Mouse (Mus musculus) kidney, embryonic 14.5 days (tissue): Measurements from ENCODE around the gene Diaph2. TPM values are rescaled to one million over a fixed set of nuclear protein-coding genes. Genes with fewer than 3 reads are reported as not detected.

Experiments used
- ATAC-seq: fragments of 200-750 bp; cut with Nextera tagmentation; 2 replicates; pipeline ENCODE4 v1.8.0; 2017; ENCODE audit warnings: moderate number of reproducible peaks, mild to moderate bottlenecking, moderate TSS enrichment, moderate library complexity; ENCODE audit not compliant: low FRiP score, low TSS enrichment
- H3K27ac ChIP-seq: fragments of 300-500 bp; sonication (generic); 2 replicates; pipeline ENCODE4 v1.5.1; 2014; ENCODE audit warnings: low read depth, mild to moderate bottlenecking, low read length, moderate library complexity, mixed read lengths
- H3K27me3 ChIP-seq: fragments of 300-500 bp; sonication (generic); 2 replicates; pipeline ENCODE4 v1.6.1; 2014; ENCODE audit warnings: mild to moderate bottlenecking, low read length; ENCODE audit not compliant: control insufficient read depth, insufficient read depth
- H3K36me3 ChIP-seq: fragments of 300-500 bp; sonication (generic); 2 replicates; pipeline ENCODE4 v1.6.1; 2014; ENCODE audit warnings: low read length, mixed read lengths; ENCODE audit not compliant: control insufficient read depth, insufficient read depth
- H3K4me1 ChIP-seq: fragments of 300-500 bp; sonication (generic); 2 replicates; pipeline ENCODE4 v1.6.1; 2014; ENCODE audit warnings: low read length, mixed read lengths; ENCODE audit not compliant: control insufficient read depth, insufficient read depth
- H3K4me2 ChIP-seq: fragments of 300-500 bp; sonication (generic); replicated peaks from 2 replicates; pipeline ENCODE4 v1.6.1; 2014; ENCODE audit warnings: low read depth, mild to moderate bottlenecking, low read length
- H3K4me3 ChIP-seq: fragments of 300-500 bp; sonication (generic); 2 replicates; pipeline ENCODE4 v1.5.1; 2014; ENCODE audit warnings: mild to moderate bottlenecking, low read length
- H3K9ac ChIP-seq: fragments of 300-500 bp; sonication (generic); 2 replicates; pipeline ENCODE4 v1.6.1; 2014; ENCODE audit warnings: low read depth, mild to moderate bottlenecking, low read length, moderate library complexity
- H3K9me3 ChIP-seq: fragments of 300-500 bp; sonication (generic); 2 replicates; pipeline ENCODE4 v1.6.1; 2016; ENCODE audit warnings: low read length; ENCODE audit not compliant: control insufficient read depth
- WGBS: fragments of 180-500 bp; shearing (Covaris S2); extraction: QIAGEN DNeasy Blood & Tissue Kit; methylation state at CpG from one replicate; pipeline ENCODE4 v1.1.7; 2014; 5-methylcytosine and 5-hydroxymethylcytosine counted together
- polyA plus RNA-seq: library from polyadenylated mRNA; unstranded; fragments of >200 nt; fragmentation: Nextera tagmentation; extraction: Ambion mirVana; gene quantifications from 2 replicates; pipeline ENCODE4 v1.2.1, GENCODE M21; 2014

The Diaph2 gene
- 4.8 and 7.2 TPM in 2 replicates for polyA plus RNA-seq

- peak; percentile 94 for ATAC-seq
- Histone ChIP-seq H3K27me3 (no peaks in the 10 kb centered on the region), H3K4me1 (no peaks in the 10 kb centered on the region), H3K4me2 (peak within 1 kb of the TSS; percentile 45), H3K9me3 (no peaks in the 10 kb centered on the region), H3K36me3 (no peaks in the 10 kb centered on the region), H3K27ac (no peak within 1 kb of the TSS), H3K4me3 (peak within 1 kb of the TSS; percentile 52), H3K9ac (peak within 1 kb of the TSS; percentile 61)
- WGBS: 19% methylated on average over 49 of the region's 49 CpGs
Observed at GRCm38 (mm10) chrX:129749571-129750061, at the start of gene Diaph2. Gene Diaph2, plus strand, starts transcription at chrX:129749742.

- no peaks in the 10 kb centered on the region for H3K27me3 ChIP-seq
- no peak for ATAC-seq
- H3K9ac ChIP-seq: no peak overlapping the region
- H3K4me2 ChIP-seq: no peak overlapping the region
- H3K36me3 ChIP-seq: no peaks in the 10 kb centered on the region
- H3K4me1 ChIP-seq: no peaks in the 10 kb centered on the region
- H3K9me3 ChIP-seq: no peaks in the 10 kb centered on the region
- H3K4me3 ChIP-seq: no peak overlapping the region
- no peak overlapping the region for H3K27ac ChIP-seq
- 54% methylated on average over 6 of the region's 6 CpGs for WGBS
Observed at GRCm38 (mm10) chrX:129701634-129702312, 47.8 kb upstream of the Diaph2 start.

DNA sequence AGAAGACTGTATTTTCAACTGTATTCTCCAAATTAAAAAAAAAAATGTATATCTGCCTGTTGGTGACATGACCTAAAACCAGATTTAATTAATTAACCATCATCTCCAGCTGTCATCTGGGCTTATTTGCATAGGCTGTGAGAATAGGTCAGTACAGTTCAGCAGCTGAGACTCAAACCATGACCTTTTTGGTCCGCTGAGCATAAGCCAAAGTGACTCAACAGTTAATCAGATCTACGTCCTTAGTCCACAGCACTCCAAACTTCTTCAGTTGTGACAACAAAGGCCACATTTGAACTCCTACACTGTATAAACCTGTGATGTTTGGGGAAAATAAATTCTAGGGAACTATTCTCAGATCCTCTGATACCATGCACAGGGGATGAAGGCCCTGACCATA lies 39.9 kb upstream of the Diaph2 start:
- Histone ChIP-seq H3K9me3 (no peaks in the 10 kb centered on the region), H3K9ac (no peak overlapping the region), H3K4me3 (no peak overlapping the region), H3K36me3 (no peaks in the 10 kb centered on the region), H3K4me2 (no peak overlapping the region), H3K27ac (no peak overlapping the region), H3K27me3 (no peaks in the 10 kb centered on the region), H3K4me1 (no peaks in the 10 kb centered on the region)
- 76% methylated on average over 2 of the region's 2 CpGs for WGBS
- no peak for ATAC-seq

DNA sequence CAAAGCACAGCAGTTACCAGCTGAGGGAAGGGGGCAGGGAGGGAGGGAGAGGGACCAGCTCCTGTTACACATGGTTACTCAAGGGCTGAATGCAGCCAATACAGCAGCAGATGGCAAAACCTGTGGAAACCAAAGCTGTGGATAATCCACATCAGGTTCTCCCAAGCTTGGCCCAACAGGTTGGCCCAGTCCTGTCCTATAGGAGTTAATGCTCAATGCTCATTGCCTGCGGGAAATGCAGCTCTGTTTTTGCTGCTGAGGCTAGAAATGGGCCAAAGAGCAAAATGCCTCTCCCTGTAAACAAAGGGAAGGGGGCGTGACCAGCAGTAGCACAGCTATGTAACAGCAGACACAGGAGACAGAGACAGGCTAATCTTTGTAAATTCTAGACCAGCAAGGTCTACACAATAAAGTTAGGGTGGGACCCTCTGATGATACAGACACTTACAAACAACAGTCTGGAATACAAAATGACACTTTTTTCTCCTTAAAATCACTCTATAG lies 20.8 kb upstream of the Diaph2 start:
- no peak overlapping the region for H3K27ac ChIP-seq
- H3K36me3 ChIP-seq: no peaks in the 10 kb centered on the region
- H3K4me1 ChIP-seq: no peaks in the 10 kb centered on the region
- no peak overlapping the region for H3K4me2 ChIP-seq
- WGBS: 52% methylated on average over 2 of the region's 2 CpGs
- no peaks in the 10 kb centered on the region for H3K9me3 ChIP-seq
- no peak overlapping the region for H3K4me3 ChIP-seq
- no peak overlapping the region for H3K9ac ChIP-seq
- H3K27me3 ChIP-seq: no peaks in the 10 kb centered on the region
- no peak for ATAC-seq

- Histone ChIP-seq H3K9ac (no peak overlapping the region), H3K4me2 (no peak overlapping the region), H3K4me3 (no peak overlapping the region), H3K4me1 (no peaks in the 10 kb centered on the region), H3K27ac (no peak overlapping the region), H3K27me3 (no peaks in the 10 kb centered on the region), H3K9me3 (no peaks in the 10 kb centered on the region), H3K36me3 (no peaks in the 10 kb centered on the region)
- ATAC-seq: no peak
- 38% methylated on average over 1 of the region's 1 CpGs for WGBS
Observed at GRCm38 (mm10) chrX:129736562-129736961, 13.0 kb upstream of the Diaph2 start.

GRCm38 (mm10) chrX:129739226-129739625 lies 10.3 kb upstream of the Diaph2 start:
- no peak for ATAC-seq
- Histone ChIP-seq H3K9ac (no peak overlapping the region), H3K27me3 (no peaks in the 10 kb centered on the region), H3K4me3 (no peak overlapping the region), H3K4me2 (no peak overlapping the region), H3K9me3 (no peaks in the 10 kb centered on the region), H3K27ac (no peak overlapping the region), H3K4me1 (no peaks in the 10 kb centered on the region), H3K36me3 (no peaks in the 10 kb centered on the region)

GRCm38 (mm10) chrX:129742981-129743380 lies 6.6 kb upstream of the Diaph2 start:
- Histone ChIP-seq H3K4me2 (no peak overlapping the region), H3K9me3 (no peaks in the 10 kb centered on the region), H3K27ac (no peak overlapping the region), H3K27me3 (no peaks in the 10 kb centered on the region), H3K36me3 (no peaks in the 10 kb centered on the region), H3K4me1 (no peaks in the 10 kb centered on the region), H3K4me3 (no peak overlapping the region), H3K9ac (no peak overlapping the region)
- 71% methylated on average over 3 of the region's 3 CpGs for WGBS
- ATAC-seq: no peak

DNA sequence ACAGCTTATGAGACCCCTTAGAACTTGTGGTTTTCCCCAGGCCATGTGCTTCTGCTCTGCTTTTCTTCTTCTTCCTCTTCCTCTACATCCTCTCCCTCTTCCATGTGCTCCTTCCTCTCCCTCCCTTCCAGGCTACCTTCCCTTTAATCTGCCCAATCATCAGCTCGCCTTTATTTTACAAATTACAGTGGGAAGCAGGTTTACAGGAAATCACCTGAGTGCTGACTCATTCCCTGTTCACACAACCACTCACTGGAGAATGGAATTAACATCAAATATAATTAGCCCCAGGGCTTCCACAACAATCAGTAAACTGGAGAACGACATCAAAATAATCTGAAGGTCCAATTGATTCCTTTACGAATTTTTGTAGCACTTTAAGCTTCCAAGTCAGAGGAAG lies 3.6 kb upstream of the Diaph2 start:
- H3K27ac ChIP-seq: no peak overlapping the region
- no peaks in the 10 kb centered on the region for H3K36me3 ChIP-seq
- no peaks in the 10 kb centered on the region for H3K4me1 ChIP-seq
- no peak overlapping the region for H3K9ac ChIP-seq
- 58% methylated on average over 3 of the region's 3 CpGs for WGBS
- no peaks in the 10 kb centered on the region for H3K9me3 ChIP-seq
- H3K4me3 ChIP-seq: no peak overlapping the region
- H3K27me3 ChIP-seq: no peaks in the 10 kb centered on the region
- ATAC-seq: no peak
- no peak overlapping the region for H3K4me2 ChIP-seq

GRCm38 (mm10) chrX:129749102-129749501 lies 440 bp upstream of the Diaph2 start:
- 36% methylated on average over 1 of the region's 1 CpGs for WGBS
- no peaks in the 10 kb centered on the region for H3K4me1 ChIP-seq
- H3K36me3 ChIP-seq: no peaks in the 10 kb centered on the region
- H3K4me3 ChIP-seq: peak overlapping the region; percentile 52
- no peak overlapping the region for H3K27ac ChIP-seq
- no peak overlapping the region; the same call in 1 of the 2 replicates for H3K9ac ChIP-seq
- no peak overlapping the region; the same call in 1 of the 2 replicates for H3K4me2 ChIP-seq
- no peaks in the 10 kb centered on the region for H3K27me3 ChIP-seq
- peak; percentile 13; the same call in 1 of the 2 replicates for ATAC-seq
- no peaks in the 10 kb centered on the region for H3K9me3 ChIP-seq
